Comparison of ENCODE assay signal across 28 mouse cellular contexts in the genomic region with DNA sequence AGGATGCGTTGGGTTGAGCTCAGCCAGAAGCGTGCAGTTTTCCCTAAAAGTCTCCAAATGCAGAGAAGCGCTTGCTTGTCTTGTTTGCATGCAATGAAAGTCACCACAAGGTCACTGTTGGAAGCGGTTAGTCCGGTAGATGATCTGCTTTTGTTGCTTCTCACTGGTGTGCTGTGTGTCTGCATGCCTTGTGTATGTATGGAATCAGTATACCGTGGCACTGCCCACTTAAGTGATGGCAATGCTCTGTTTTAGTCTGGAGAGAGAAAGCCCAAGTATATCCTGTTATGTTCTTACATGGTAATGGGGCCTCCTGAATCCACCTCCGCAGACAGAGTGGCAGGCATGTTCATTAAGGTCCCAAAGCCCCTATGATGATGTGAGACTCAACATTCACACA.
DNase-seq lines count a peak whose midpoint lies in the region; ATAC-seq and TF ChIP-seq lines count a peak whose summit lies in the region.
"Had no signal": no experiment of that assay in that cellular context is flagged by ENCODE, and none has a peak within 500 bp of the region (broad histone marks: within the 10 kb centered on the region; RNA-seq: fewer than 3 reads in every experiment).

No protein-coding gene starts in this region.

- H3K27me3 ChIP-seq in forebrain, embryonic 15.5 days: no peaks in the 10 kb centered on the region
- no peaks in the 10 kb centered on the region for H3K27me3 ChIP-seq in forebrain, embryonic 14.5 days (replicated peaks; ENCODE audit: control insufficient read depth, insufficient read depth, low read length)
- H3K27me3 ChIP-seq in midbrain, embryonic 12.5 days: no peaks in the 10 kb centered on the region
- no peaks in the 10 kb centered on the region for H3K27me3 ChIP-seq in midbrain, postnatal 0 days (ENCODE audit: insufficient read depth, low read length)
- no peaks in the 10 kb centered on the region for H3K27me3 ChIP-seq in midbrain, embryonic 15.5 days (replicated peaks)
- H3K27me3 ChIP-seq: CH12.LX; forebrain, embryonic 13.5 days; stomach, embryonic 15.5 days had no signal

- 89% methylated on average over 7 of the region's 7 CpGs for WGBS in forebrain, embryonic 15.5 days
- WGBS in forebrain, embryonic 14.5 days: 92% methylated on average over 7 of the region's 7 CpGs
- WGBS in midbrain, embryonic 12.5 days: 86% methylated on average over 7 of the region's 7 CpGs
- WGBS in midbrain, postnatal 0 days: 70% methylated on average over 7 of the region's 7 CpGs
- 79% methylated on average over 7 of the region's 7 CpGs for WGBS in midbrain, embryonic 15.5 days

- H3K4me2 ChIP-seq in forebrain, embryonic 15.5 days (replicated peaks): no peak overlapping the region
- no peak overlapping the region for H3K4me2 ChIP-seq in forebrain, embryonic 14.5 days (ENCODE audit: low read length)
- no peak overlapping the region for H3K4me2 ChIP-seq in midbrain, embryonic 12.5 days (replicated peaks)
- H3K4me2 ChIP-seq in midbrain, postnatal 0 days (ENCODE audit: low read depth, low read length, poor library complexity, severe bottlenecking): no peak overlapping the region
- H3K4me2 ChIP-seq in midbrain, embryonic 15.5 days: no peak overlapping the region
- H3K4me2 ChIP-seq: forebrain, embryonic 13.5 days; heart, embryonic 13.5 days; stomach, embryonic 15.5 days had no signal

- no peaks in the 10 kb centered on the region for H3K36me3 ChIP-seq in forebrain, embryonic 15.5 days
- no peaks in the 10 kb centered on the region for H3K36me3 ChIP-seq in forebrain, embryonic 14.5 days (ENCODE audit: control insufficient read depth, insufficient read depth, low read length)
- H3K36me3 ChIP-seq in midbrain, embryonic 12.5 days: no peaks in the 10 kb centered on the region
- no peaks in the 10 kb centered on the region for H3K36me3 ChIP-seq in midbrain, postnatal 0 days (ENCODE audit: insufficient read depth, low read length)
- H3K36me3 ChIP-seq in midbrain, embryonic 15.5 days (replicated peaks): no peaks in the 10 kb centered on the region
- H3K36me3 ChIP-seq: heart, embryonic 13.5 days; stomach, embryonic 15.5 days had no signal

- DNase-seq in forebrain, embryonic 14.5 days (ENCODE audit: low spot score): no peak
- DNase-seq in midbrain, postnatal 0 days (ENCODE audit: low spot score): no peak
- no peak for DNase-seq in cerebellum, postnatal 4 days (ENCODE audit: low spot score in 2 of 2)
- no peak for DNase-seq in thymus, postnatal 0 days (ENCODE audit: low spot score)
- DNase-seq: adrenal gland, adult 2 months; adrenal gland, postnatal 36 days; cerebellum, adult 18-20 months; cerebellum, postnatal 25 days; gastrocnemius, adult 2 months; heart, postnatal 10 days; kidney, adult 11 months; kidney, postnatal 14 days; layer of hippocampus, adult 9-11 months; liver; lung, adult 2 months; lung, postnatal 10 days; right cerebral cortex, postnatal 25 days; thymus, postnatal 14 days had no signal

- no peak overlapping the region for H3K9ac ChIP-seq in forebrain, embryonic 15.5 days (replicated peaks)
- no peak overlapping the region for H3K9ac ChIP-seq in forebrain, embryonic 14.5 days (ENCODE audit: low read length)
- H3K9ac ChIP-seq in midbrain, embryonic 12.5 days (replicated peaks): no peak overlapping the region
- no peak overlapping the region for H3K9ac ChIP-seq in midbrain, postnatal 0 days (replicated peaks; ENCODE audit: low read length, poor library complexity, severe bottlenecking)
- H3K9ac ChIP-seq in midbrain, embryonic 15.5 days: no peak overlapping the region
- H3K9ac ChIP-seq: forebrain, embryonic 13.5 days; heart, embryonic 13.5 days; liver, embryonic 14.5 days; stomach, embryonic 15.5 days had no signal

- no peaks in the 10 kb centered on the region for H3K9me3 ChIP-seq in forebrain, embryonic 15.5 days
- H3K9me3 ChIP-seq in forebrain, embryonic 14.5 days (replicated peaks; ENCODE audit: control insufficient read depth, low read length): no peaks in the 10 kb centered on the region
- H3K9me3 ChIP-seq in midbrain, embryonic 12.5 days: no peaks in the 10 kb centered on the region
- no peaks in the 10 kb centered on the region for H3K9me3 ChIP-seq in midbrain, postnatal 0 days (ENCODE audit: low read length)
- no peaks in the 10 kb centered on the region for H3K9me3 ChIP-seq in midbrain, embryonic 15.5 days
- H3K9me3 ChIP-seq: forebrain, embryonic 13.5 days; heart, embryonic 13.5 days; stomach, embryonic 15.5 days had no signal

- no peak overlapping the region for H3K4me3 ChIP-seq in forebrain, embryonic 15.5 days
- H3K4me3 ChIP-seq in forebrain, embryonic 14.5 days (ENCODE audit: low read depth, low read length): no peak overlapping the region
- no peak overlapping the region for H3K4me3 ChIP-seq in midbrain, embryonic 12.5 days
- no peak overlapping the region for H3K4me3 ChIP-seq in midbrain, postnatal 0 days (ENCODE audit: low read depth, low read length)
- H3K4me3 ChIP-seq in midbrain, embryonic 15.5 days: no peak overlapping the region
- H3K4me3 ChIP-seq: forebrain, embryonic 13.5 days; gastrocnemius, adult 2 months; heart, embryonic 13.5 days; myocyte; stomach, embryonic 15.5 days had no signal

- no peak for TF ChIP-seq CTCF in midbrain, postnatal 0 days (IDR thresholded peaks at IDR 0.05)

- ATAC-seq in forebrain, embryonic 15.5 days (replicated peaks): no peak
- ATAC-seq in forebrain, embryonic 14.5 days: no peak
- ATAC-seq in midbrain, embryonic 12.5 days (ENCODE audit: low FRiP score, low read depth): no peak
- ATAC-seq in midbrain, postnatal 0 days (ENCODE audit: low FRiP score): no peak
- no peak for ATAC-seq in midbrain, embryonic 15.5 days (replicated peaks)
- ATAC-seq: activated CD4-positive, CD25-positive, alpha-beta regulatory T cell, adult 4 months; forebrain, embryonic 13.5 days had no signal

- H3K27ac ChIP-seq in forebrain, embryonic 15.5 days (replicated peaks): 0 out of 2 replicates have a peak overlapping the region, but pooled peaks have one; percentile 15
- H3K27ac ChIP-seq in forebrain, embryonic 14.5 days (ENCODE audit: low read depth, low read length): no peak overlapping the region
- H3K27ac ChIP-seq in midbrain, embryonic 12.5 days (replicated peaks): peak overlapping the region; percentile 21; the same call in 1 of the 2 replicates
- H3K27ac ChIP-seq in midbrain, postnatal 0 days (ENCODE audit: low read depth, low read length): no peak overlapping the region
- peak overlapping the region; percentile 57 for H3K27ac ChIP-seq in midbrain, embryonic 15.5 days
- H3K27ac ChIP-seq: forebrain, embryonic 13.5 days; gastrocnemius, adult 2 months; heart, embryonic 13.5 days; liver, embryonic 14.5 days; stomach, embryonic 15.5 days had no signal

- H3K4me1 ChIP-seq in forebrain, embryonic 15.5 days: no peaks in the 10 kb centered on the region
- H3K4me1 ChIP-seq in forebrain, embryonic 14.5 days (ENCODE audit: control insufficient read depth, insufficient read depth, low read length): no peaks in the 10 kb centered on the region
- no peaks in the 10 kb centered on the region for H3K4me1 ChIP-seq in midbrain, embryonic 12.5 days
- H3K4me1 ChIP-seq in midbrain, postnatal 0 days (ENCODE audit: insufficient read depth, low read length): no peaks in the 10 kb centered on the region; the same call in 1 of the 2 replicates
- H3K4me1 ChIP-seq in midbrain, embryonic 15.5 days: peaks cover 7% of the 10 kb centered on the region; the same call in 1 of the 2 replicates
- H3K4me1 ChIP-seq: forebrain, embryonic 13.5 days; heart, embryonic 13.5 days; stomach, embryonic 15.5 days had no signal

Comparison
In these comparisons a context has a peak if more than half of its experiments do, and no peak if none do; other contexts are left out.
1. H3K27ac ChIP-seq: peak in forebrain, embryonic 15.5 days (single experiment), midbrain, embryonic 12.5 days (single experiment) and midbrain, embryonic 15.5 days (single experiment); none in forebrain, embryonic 14.5 days (single experiment) and midbrain, postnatal 0 days (single experiment).